Mouse (Mus musculus) urinary bladder, postnatal 10 days (tissue): ENCODE measurements around the gene Pcbp3.
A peak's percentile ranks its signal among the peaks of the same experiment; 100 is the strongest.
"Not testable (repeated sequence)": the region's sequence is repeated elsewhere in the genome, so short reads cannot be mapped to it uniquely, and the experiment has no call there.

ENCODE experiments used
- DNase-seq: peaks from one replicate; pipeline ENCODE4 v3.0.0; 2022; ENCODE audit warnings: low spot score

The Pcbp3 gene

GRCm38 (mm10) chr10:76961790-76962489 lies at the start of gene Pcbp3:
TSS of gene Pcbp3 (minus strand) at chr10:76961887.
- peak; percentile 79 for DNase-seq

- DNase-seq, result no peak
Measured at GRCm38 (mm10) chr10:77008698-77009097, 47.0 kb upstream of the Pcbp3 start.

- no peak for DNase-seq
Measured at GRCm38 (mm10) chr10:77008109-77008561, 46.4 kb upstream of the Pcbp3 start.

- DNase-seq, result no peak
Measured at GRCm38 (mm10) chr10:77007433-77008108, 45.9 kb upstream of the Pcbp3 start.

- DNase-seq, result no peak
Measured at GRCm38 (mm10) chr10:77004936-77005335, 43.2 kb upstream of the Pcbp3 start.

GRCm38 (mm10) chr10:76997759-76998513 lies 36.2 kb upstream of the Pcbp3 start:
- DNase-seq, result no peak

GRCm38 (mm10) chr10:76992456-76992855 lies 30.8 kb upstream of the Pcbp3 start:
- DNase-seq, result no peak

GRCm38 (mm10) chr10:76988586-76988985 lies 26.9 kb upstream of the Pcbp3 start:
- DNase-seq, result no peak

- DNase-seq, result no peak
Measured at GRCm38 (mm10) chr10:76978042-76978441, 16.4 kb upstream of the Pcbp3 start.

- DNase-seq, result no peak
Measured at GRCm38 (mm10) chr10:76976699-76977098, 15.0 kb upstream of the Pcbp3 start.

- DNase-seq, result no peak
Measured at GRCm38 (mm10) chr10:76973797-76974436, 12.2 kb upstream of the Pcbp3 start.

- DNase-seq, result not testable (repeated sequence)
Measured at GRCm38 (mm10) chr10:76972318-76972717, 10.6 kb upstream of the Pcbp3 start.

- DNase-seq, result no peak
Measured at GRCm38 (mm10) chr10:76970974-76971373, 9.3 kb upstream of the Pcbp3 start.

- no peak for DNase-seq
Measured at GRCm38 (mm10) chr10:76964436-76964835, 2.7 kb upstream of the Pcbp3 start.

- DNase-seq, result no peak
Measured at GRCm38 (mm10) chr10:76963997-76964396, 2.3 kb upstream of the Pcbp3 start.

GRCm38 (mm10) chr10:76961156-76961555 lies 531 bp downstream of the Pcbp3 start:
- DNase-seq, result no peak

GRCm38 (mm10) chr10:76958201-76958600 lies 3.5 kb downstream of the Pcbp3 start:
- DNase-seq, result no peak

- no peak for DNase-seq
Measured at GRCm38 (mm10) chr10:76956200-76956599, 5.5 kb downstream of the Pcbp3 start.

GRCm38 (mm10) chr10:76941038-76941437 lies 20.6 kb downstream of the Pcbp3 start:
- no peak for DNase-seq

- no peak for DNase-seq
Measured at GRCm38 (mm10) chr10:76936827-76937226, 24.9 kb downstream of the Pcbp3 start.

- no peak for DNase-seq
Measured at GRCm38 (mm10) chr10:76934805-76935204, 26.9 kb downstream of the Pcbp3 start.

GRCm38 (mm10) chr10:76931794-76932193 lies 29.9 kb downstream of the Pcbp3 start:
- DNase-seq, result no peak
